Mouse (Mus musculus) T-helper 2 cell (primary cell): ENCODE measurements around the gene Ipo11.

Source experiments
- in situ Hi-C: fragments of 300-600 bp; cut with MboI, MseI; formaldehyde crosslinking; loops from one replicate; pipeline ENCODE4 v1.15.1; 2025; ENCODE audit warnings: high pct_unique_total_duplicates

Ipo11 gene

GRCm38 (mm10) chr13:106820149-106820548 is 116.6 kb downstream of the Ipo11 start:
- in situ Hi-C loops: no loop called here

DNA sequence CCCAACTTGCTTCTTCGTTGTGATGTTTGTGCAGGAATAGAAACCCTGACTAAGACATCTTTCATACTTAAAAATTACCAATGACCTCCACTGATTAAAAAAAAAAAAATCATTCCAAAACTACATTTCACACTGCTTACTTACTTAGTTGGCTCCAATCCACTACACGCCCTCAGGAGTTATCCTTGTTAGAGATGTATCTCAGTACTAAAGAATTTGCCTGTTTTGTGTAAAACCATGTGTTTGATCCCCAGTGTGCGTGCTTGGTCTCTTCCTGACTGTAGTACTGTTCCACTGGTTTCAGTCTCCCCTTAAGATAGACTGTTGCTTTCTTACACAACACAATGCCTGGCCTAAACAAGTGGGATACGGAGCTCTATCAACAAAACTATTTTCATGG is 117.0 kb downstream of the Ipo11 start:
- in situ Hi-C loops: no loop called here

DNA sequence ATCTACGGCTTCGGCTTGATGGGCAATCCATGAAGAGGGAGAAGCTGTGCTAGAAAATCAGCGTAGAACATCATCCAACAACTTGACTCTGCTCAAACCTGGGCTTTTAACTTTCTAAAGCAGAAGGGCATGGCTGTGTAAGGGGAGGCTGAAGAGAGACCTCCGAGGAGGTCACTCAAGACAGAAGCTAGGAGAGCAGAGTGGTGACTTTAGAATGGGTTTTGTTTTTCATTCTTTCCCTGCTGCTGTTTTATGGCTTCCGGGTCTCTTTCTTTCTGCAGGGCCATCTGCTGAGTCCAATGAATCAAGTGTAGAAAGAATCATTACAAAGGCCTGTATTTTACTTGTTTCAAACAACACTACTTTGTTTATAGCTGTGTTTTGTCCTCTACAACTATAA is 119.7 kb downstream of the Ipo11 start:
- in situ Hi-C loops: no loop called here

DNA sequence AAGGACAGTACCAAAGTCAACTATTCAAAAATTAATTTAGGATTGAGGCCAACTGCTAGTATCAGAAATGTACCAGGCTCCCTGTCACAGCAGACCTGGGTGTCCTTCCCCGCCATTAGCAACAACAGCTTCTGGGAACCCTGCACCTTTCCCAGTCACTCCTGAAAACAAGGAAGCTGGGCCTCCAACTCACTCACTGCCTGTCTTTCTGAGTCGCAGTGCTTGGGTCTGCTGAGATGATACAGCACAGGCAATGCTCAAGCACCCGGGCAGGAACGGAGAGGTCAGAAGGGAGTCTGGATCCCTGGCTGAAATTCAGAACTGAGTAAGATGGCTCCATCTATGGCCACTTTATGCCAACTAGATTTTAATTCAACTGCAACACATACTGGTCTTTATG is 123.2 kb downstream of the Ipo11 start:
- in situ Hi-C loops: no loop called here

- in situ Hi-C loops: no loop called here
These were observed 123.7 kb downstream of the Ipo11 start for GRCm38 (mm10) chr13:106813087-106813486.

DNA sequence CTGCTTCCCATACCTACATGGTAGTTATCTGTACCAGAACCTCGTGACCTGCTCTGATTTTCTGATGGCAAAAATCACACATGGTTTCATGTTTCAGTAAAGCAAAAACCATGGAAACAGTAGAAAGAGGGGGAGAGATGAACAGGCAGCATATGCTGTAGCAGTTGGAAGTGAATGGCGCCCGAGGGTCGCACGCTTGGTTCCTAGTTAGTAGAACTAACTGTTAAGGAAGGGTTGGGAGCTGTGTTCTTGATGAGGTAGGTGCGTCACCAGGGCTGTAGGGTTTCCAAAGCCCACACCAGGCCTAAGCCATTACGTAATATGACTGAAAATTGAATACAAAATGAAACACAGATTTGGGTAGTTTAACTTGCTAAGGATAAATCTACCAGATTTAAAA is 126.6 kb downstream of the Ipo11 start:
- in situ Hi-C loops: no loop called here

DNA sequence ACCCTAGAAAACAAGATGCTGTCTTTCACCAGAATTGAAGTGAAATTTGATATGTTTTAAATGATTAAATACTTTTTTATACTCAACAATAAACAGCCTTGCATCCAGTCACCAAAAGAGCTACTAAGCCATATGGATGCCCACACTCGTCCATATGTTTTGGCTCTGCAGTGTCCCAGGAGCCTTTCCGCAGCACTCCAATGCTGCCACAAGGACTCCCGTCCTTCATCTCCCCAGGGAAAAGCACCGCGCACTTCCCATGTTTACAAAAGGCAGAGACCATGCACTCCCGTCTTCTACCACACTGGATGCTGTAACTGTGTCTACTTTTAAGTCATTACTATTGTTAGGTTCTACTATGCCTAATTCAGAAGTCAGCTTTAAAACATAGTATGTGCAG is 127.9 kb downstream of the Ipo11 start:
- in situ Hi-C loops: no loop called here

DNA sequence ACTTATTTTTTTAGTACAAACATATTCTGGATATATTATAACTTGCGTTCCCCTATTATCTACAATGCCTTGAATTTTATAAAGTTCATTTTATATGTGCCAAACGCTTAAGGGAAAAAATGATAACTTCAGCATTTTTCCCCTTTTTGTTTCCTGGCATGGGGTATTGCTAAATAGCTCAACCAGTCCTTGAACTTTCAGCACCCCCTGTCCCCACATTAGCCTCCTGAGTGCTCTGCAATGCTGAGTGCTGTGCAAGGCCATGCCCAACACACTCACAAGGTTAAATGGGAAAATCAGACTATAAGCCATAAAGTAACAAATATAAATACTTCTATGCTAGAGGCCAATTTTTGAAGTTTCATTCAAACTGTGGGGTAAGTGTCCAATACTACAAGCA is 128.4 kb downstream of the Ipo11 start:
- in situ Hi-C loops: no loop called here

DNA sequence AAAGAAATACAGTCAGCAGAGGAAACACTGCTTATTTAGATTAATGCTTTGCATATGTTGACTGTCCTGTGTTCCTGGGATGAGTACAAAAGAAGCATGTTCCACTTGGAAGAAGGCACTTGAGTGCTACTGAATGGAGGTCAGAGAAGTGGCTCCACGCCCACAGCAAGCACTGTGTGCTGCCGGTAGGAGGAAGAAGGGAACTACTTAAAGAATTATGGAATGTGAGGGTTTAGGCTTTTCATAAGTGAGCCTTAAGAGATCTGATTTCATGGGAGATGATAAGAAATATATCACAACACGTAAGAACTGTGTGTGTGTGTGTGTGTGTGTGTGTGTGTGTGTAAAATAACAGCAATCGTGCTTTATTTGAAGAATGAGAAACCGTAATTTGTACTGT is 129.5 kb downstream of the Ipo11 start:
- in situ Hi-C loops: no loop called here

GRCm38 (mm10) chr13:106805146-106805545 is 131.6 kb downstream of the Ipo11 start:
- in situ Hi-C loops: no loop called here

DNA sequence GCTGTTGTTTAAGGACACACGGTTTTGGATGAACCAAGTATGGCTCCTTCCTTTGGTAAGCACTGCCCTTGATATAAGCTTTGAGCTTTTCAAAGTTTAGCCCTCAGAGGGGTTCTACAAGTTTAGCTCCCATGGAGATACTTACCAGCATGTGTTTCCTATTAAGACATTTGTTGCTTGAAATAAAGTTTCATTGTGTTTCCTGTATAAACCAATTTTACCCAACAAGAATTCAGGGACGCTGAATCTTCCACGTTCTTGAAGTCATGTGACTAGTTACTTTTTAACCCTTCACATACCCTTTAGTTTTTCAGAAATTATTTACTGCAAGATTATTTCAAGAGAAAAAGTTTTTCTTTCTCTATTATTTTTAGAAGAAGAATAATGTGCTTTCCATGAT is 138.7 kb downstream of the Ipo11 start:
- in situ Hi-C loops: no loop called here

DNA sequence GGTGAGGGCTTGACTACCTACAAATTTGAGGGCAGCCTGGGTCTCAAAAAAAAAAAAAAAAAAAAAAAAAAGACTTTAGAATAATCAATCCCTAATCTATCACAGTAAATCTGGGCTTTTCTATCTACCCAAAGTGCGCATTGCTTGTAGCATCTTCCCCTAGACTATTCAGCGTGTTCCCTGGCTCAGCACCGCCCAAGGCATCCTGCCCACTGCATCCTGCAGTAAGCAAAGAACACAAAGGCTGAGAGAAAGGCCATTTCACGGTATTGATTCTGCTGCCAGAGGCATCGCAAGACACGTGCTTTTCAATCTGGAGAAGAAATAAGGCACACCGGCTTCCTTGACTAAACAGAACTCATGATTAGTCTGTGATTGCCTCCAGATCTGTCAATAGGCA is 147.9 kb downstream of the Ipo11 start:
- in situ Hi-C loops: no loop called here

DNA sequence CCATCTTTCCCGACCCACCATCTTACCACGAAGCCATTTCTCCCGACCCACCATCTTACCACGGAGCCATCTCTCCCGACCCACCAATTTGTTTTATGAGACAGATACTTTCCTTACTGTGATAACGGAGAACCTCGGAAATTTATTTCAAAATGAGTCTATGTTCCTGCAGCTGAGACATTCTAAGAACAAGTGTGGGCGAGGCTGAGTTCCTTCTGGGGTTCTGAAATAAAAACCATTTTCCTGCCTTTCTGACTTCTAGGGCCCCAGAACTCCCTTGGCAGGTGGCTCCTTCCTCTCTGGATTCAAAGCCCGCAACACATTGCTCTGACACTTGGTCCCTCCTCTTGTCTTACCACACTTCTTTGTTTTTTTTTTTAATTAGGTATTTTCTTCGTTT is 168.0 kb downstream of the Ipo11 start:
- in situ Hi-C loops: loop anchor here (25.0 kb wide), 1 partner anchor 1993 kb away; no protein-coding TSS in a partner anchor

DNA sequence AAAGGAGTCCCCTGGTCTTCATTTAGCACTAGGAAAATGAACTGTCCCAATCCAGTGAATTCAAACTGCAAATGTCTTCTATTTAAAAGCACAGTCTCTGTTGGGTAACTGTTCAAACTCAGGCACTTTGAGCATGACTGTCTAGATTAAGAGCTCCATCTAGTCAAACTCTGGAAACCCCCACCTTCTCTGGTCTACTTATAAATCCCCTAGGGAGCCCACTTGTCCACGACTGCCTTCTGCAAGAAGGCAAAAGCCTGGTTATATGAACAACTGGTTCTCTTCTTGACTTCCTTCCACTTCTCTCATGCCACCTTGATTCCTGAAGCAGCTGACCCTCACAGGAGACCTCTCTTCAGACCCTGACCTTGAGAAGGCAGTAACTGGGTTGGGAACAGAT is 174.1 kb downstream of the Ipo11 start:
- in situ Hi-C loops: loop anchor here (25.0 kb wide), 1 partner anchor 2000 kb away; no protein-coding TSS in a partner anchor

GRCm38 (mm10) chr13:106761661-106762060 is 175.1 kb downstream of the Ipo11 start:
- in situ Hi-C loops: loop anchor here (25.0 kb wide), 1 partner anchor 2001 kb away; no protein-coding TSS in a partner anchor

DNA sequence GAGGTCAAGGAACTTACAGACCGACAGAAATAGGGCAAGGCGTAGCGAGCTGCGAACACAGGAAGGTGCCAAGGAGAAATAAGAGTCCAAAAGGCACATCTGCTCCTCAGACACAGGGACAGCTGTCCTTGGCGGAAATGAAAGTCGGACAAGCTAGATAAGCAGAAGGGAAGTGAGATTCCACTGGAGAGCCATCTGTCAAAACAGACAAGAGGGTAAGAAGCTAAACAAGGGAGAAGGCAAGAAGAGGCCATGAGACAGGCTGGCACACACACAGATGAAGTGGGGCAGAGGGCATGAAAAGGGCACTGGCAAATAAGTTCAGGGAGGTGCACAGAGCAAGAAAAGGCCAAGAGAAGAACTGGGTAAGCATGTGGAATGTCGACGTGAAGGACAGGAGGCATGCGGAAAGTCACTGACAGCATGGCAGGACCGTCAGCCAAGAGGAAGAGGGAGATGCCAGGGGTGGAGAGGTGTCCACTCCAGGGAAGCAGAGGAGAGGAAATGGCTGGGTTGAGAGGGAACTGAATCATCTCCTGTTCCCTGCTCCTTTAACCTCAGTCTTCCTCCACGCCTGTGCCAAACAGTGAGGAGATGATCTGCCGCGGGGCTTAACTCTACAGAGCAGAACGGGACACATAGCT is 176.4 kb downstream of the Ipo11 start:
- in situ Hi-C loops: loop anchor here (25.0 kb wide), 1 partner anchor 2002 kb away; no protein-coding TSS in a partner anchor

DNA sequence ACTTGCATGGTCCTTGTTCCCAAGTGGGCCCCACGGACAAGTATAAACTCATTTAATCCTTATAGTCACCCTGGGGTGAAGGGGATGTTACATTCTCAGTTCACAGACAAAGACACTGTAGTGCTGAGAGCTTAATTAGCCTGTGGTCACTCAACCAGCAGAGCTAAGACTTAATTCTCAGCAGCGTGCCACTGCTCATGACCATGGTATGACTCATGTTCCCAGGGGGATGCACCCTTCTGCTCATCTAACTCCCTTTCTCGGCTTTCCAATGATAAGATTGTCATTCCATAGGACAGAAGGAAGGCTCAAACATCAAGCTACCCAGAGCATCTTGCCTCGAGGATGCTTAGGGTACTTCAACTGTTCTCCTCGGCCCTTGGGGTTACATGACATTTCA is 180.9 kb downstream of the Ipo11 start:
- in situ Hi-C loops: loop anchor here (25.0 kb wide), 1 partner anchor 2006 kb away; no protein-coding TSS in a partner anchor

GRCm38 (mm10) chr13:106754216-106754615 is 182.5 kb downstream of the Ipo11 start:
- in situ Hi-C loops: loop anchor here (25.0 kb wide), 1 partner anchor 2008 kb away; no protein-coding TSS in a partner anchor

GRCm38 (mm10) chr13:106751951-106752350 is 184.8 kb downstream of the Ipo11 start:
- in situ Hi-C loops: loop anchor here (25.0 kb wide), 1 partner anchor 2010 kb away; no protein-coding TSS in a partner anchor

GRCm38 (mm10) chr13:106746823-106747222 is 189.9 kb downstream of the Ipo11 start:
- in situ Hi-C loops: no loop called here

GRCm38 (mm10) chr13:106745201-106745600 is 191.6 kb downstream of the Ipo11 start:
- in situ Hi-C loops: no loop called here
